Mouse (Mus musculus) megakaryocyte-erythroid progenitor cell, adult 5-6 weeks (primary cell): ENCODE results near the gene Rbp4. TPM values are rescaled to one million over a fixed set of nuclear protein-coding genes. Genes with fewer than 3 reads are reported as not detected.

Experiments
- ATAC-seq: replicated peaks from 2 replicates; pipeline ENCODE4 v1.8.0; 2016; ENCODE audit warnings: mild to moderate bottlenecking, inconsistent platforms; ENCODE audit not compliant: severe bottlenecking, poor library complexity, low FRiP score, low TSS enrichment
- total RNA-seq, 2 experiments: library from RNA; stranded (forward) in 1 of 2; stranded (reverse) in 1 of 2; fragments of 200-1000, 215-1000 nt in 1 of 2; fragments of >200 nt in 1 of 2; fragmentation: Nextera tagmentation in 1 of 2; gene quantifications; 2 replicates each; pipeline ENCODE4 v1.2.3; 2014 to 2017

Rbp4 gene
- total RNA-seq (2014; fragmentation: Nextera tagmentation) (not detected in 2 replicates), total RNA-seq (2017) (not detected in 2 replicates)

DNA sequence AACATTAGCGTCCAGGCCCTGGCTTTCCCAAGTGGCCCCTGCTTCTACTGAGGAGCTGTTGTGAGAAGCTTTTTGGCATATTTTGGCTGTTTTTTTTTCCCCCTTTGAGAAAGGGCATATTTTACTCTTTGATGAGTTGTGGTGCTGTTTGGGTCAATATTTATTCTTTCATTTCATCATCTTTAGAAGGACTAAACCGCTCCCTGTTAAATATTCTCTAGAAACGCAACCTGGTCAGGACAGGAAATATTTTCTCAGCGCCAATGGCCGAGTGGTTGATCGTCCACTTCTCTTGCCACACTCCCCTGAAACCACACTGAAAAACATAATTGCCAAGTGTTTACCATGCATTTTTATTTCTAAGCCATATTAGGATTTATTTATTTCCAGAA lies at the start of gene Rbp4:
Gene Rbp4 (minus strand): TSS at position 63 of the 392 bp plus-strand sequence.
- no peak for ATAC-seq

- ATAC-seq: no peak
These were observed 39.6 kb upstream of the Rbp4 start for GRCm38 (mm10) chr19:38164633-38165032.

DNA sequence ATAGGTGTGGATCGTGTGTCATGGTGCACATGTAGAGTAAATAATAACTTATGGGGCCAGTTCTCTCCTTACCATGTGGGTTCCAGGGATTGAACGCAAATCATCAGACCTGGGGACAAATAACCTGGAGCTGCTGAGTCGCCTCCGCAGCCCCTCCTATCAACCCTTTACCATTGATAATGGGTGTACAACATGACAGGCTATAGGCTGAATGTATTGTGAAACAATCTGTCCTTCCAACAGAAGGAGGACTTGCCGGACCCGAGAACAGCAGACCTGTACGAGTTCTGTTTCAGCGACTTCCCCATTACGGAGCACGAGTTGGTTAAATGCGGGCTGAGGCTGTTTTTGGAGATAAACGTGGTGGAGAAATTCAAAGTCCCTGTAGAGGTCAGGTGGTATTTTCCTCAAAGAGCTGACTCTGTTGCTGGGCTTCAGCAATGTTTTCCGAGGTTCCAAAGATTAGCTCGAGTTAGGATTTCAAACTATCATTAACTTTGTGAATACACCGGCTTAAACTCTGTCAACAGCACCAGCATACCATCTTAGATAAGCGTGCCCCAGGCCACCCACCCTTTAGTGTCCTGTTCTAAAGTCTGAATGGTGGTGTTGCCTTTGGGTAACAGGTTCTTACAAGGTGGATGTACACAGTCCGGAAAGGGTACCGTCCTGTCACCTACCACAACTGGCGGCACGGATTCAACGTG lies 36.7 kb upstream of the Rbp4 start:
- no peak for ATAC-seq

GRCm38 (mm10) chr19:38156243-38156642 lies 31.2 kb upstream of the Rbp4 start:
- no peak for ATAC-seq

GRCm38 (mm10) chr19:38143540-38144271 lies 18.6 kb upstream of the Rbp4 start:
- no peak for ATAC-seq

DNA sequence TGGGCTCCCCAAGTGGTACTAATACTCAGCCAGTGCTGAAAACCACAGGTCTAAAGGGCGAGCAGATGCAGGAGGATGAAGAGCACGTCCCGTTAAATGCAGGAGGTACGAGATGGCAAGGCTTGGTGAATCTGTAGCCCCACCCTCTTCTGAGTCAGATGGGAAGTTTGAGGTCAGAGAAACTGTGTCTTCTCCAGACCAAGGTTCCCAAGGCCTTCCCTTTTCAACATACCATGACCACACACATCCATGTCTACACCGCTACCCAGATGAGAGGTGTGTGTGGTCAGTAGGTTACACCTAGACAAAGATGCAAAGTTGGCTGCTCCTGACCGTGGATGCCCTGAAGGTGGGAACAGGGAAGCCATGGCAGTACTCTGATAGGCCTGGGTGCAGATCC lies 9.7 kb upstream of the Rbp4 start:
- ATAC-seq: no peak

DNA sequence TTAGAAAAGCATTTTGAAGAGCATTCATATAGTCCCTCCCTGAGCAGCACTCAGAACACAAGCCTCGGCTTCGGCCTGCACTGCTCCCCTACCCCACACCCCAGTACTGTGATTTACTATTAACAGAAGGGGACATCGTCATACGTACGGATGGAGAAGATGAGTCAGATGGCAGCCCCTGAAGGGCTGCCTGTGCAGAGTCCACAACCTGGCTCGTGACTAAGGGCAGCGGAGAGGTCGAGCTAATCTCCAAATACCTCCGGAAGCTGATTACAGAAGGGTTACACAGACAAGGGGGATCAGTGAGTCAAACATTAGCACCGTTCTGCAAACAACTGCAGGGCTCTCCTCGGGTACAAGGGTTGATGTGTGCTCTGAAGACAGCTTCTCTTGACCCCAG lies 8.9 kb upstream of the Rbp4 start:
- ATAC-seq: no peak

- no peak for ATAC-seq
These were observed 7.4 kb upstream of the Rbp4 start, which contains the start of gene Pde6c for GRCm38 (mm10) chr19:38132481-38132880. TSS of gene Pde6c (plus strand) at chr19:38132781.

DNA sequence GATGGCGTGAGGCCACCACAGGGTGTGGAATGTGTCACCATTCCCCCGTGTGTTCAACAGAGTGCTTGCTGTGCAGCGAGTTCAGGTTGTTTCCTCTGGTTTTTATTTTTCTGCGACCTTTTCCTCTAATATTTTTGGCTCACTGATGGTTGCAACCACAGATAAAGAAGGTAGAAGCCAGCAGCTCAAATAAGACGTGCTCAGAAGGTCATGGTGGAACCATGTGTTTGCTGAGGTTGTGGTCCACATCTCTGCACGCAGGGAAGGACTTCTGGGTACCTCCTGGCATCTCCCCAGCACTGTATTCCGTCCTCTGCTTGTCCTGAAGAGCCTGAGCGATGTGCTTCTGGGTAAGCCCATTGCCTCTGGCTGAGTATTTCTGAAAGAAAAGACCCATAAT lies 1.6 kb upstream of the Rbp4 start:
- ATAC-seq: no peak

- no peak for ATAC-seq
These were observed 471 bp downstream of the Rbp4 start for GRCm38 (mm10) chr19:38124401-38125218.

- no peak for ATAC-seq
These were observed 1.2 kb downstream of the Rbp4 start for GRCm38 (mm10) chr19:38123921-38124320.

- ATAC-seq: no peak
These were observed 4.8 kb downstream of the Rbp4 start for GRCm38 (mm10) chr19:38120123-38120760.

DNA sequence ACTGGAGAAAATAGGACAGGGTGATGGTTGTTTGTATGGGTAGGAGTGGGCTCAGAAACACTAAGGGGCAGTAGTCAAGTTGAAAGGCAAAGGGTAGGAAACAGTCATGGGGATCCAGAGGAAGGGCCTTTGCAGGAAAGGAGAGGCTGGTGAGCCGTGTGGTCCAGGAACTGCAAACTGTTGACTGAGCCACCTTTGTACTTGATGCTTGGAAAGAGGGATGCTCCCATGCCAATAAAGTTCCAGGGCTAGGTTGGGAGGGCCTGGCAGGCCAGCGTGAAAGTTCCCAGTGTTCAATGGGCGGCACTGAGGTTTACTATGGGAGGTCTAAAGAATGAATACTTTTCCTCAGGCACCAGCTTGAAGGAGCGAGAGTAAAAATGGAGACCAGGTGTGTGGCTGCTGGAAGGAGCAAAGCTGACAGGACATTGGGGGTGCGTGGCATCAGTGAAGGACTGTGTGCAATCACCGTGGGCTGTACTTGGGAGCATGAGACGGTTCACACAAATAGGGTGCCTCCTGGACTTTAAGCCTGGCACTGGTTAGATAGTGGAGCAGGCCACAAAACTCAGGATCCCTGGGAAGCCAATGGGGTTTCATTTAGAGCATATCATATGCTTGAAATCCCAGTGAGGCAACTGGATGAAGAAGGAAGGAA lies 10.1 kb downstream of the Rbp4 start:
- ATAC-seq: no peak

- ATAC-seq: no peak
These were observed 12.5 kb downstream of the Rbp4 start for GRCm38 (mm10) chr19:38112575-38112974.

GRCm38 (mm10) chr19:38111056-38111455 lies 14.0 kb downstream of the Rbp4 start:
- ATAC-seq: no peak

GRCm38 (mm10) chr19:38109506-38110242 lies 15.4 kb downstream of the Rbp4 start:
- no peak for ATAC-seq

DNA sequence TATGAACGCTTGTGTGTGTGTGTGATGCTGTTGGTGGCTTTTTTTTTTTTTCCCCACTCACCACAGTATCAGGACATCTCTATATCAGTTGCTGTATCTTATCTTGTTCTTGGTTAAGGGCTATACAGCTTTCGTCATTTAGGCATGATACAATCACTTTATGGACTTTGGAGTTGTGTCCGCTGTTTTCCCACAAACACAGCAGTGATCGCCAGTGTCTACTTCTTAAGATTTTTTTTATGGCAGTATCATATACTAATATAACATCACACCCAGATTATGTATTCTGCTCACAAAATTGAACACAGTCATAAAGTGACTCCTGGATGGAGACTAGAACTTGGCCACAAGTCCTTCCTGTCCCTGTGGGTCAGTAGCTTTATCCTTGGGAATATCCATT lies 17.2 kb downstream of the Rbp4 start:
- ATAC-seq: no peak
